Mouse (Mus musculus): Measurements from ENCODE around the gene Myl12a. TPM values are rescaled to one million over a fixed set of nuclear protein-coding genes. Genes with fewer than 3 reads are reported as not detected.

Myl12a gene
- total and polyA plus RNA-seq, 2 experiments from 2014 or later: 429 to 817 TPM

DNA sequence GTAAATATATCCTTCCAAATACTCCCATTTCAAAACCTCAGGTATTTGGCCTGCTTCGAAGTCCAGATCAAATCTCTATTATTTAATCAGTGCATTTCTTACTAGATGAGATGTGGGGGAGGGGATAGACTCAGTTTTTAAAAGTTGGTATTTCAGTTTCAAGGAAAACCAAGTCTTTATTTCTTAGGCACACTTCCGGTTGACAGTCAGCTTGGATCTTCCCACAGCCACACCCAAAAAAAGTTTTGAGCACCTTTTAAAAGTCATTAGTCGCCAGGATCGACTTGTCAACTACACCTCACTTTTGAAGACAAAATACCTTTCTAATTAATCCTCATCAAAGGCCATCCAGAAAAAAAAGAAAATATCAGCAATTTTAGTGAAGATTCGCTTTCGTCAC, 1.6 kb downstream of the Myl12a start:
- peak overlapping the region; percentile 60 for H3K4me2 ChIP-seq (ENCODE audit: low read depth, low read length)
- WGBS: 3% methylated on average over 6 of the region's 6 CpGs
- peak overlapping the region; percentile 100 for H3K27ac ChIP-seq (ENCODE audit: low read depth)
- no peaks in the 10 kb centered on the region for H3K9me3 ChIP-seq (replicated peaks; ENCODE audit: control insufficient read depth, low read length)
- peak overlapping the region; percentile 100 for H3K9ac ChIP-seq (replicated peaks; ENCODE audit: low read depth, low read length)
- TF ChIP-seq CTCF (IDR thresholded peaks at IDR 0.05; ENCODE audit: low read depth) (no peak), EP300 (IDR thresholded peaks at IDR 0.05; ENCODE audit: low read depth) (no peak)
- DNase-seq (ENCODE audit: low spot score): peak; percentile 16
- H3K4me3 ChIP-seq (ENCODE audit: low read depth, low read length): peak overlapping the region; percentile 96
- peaks cover 7% of the 10 kb centered on the region for H3K36me3 ChIP-seq (replicated peaks; ENCODE audit: control insufficient read depth, insufficient read depth, low read length)
- no peak for ATAC-seq (ENCODE audit: insufficient read depth, low read depth)
- peaks cover 38% of the 10 kb centered on the region for H3K4me1 ChIP-seq (ENCODE audit: control insufficient read depth, insufficient read depth)
- H3K27me3 ChIP-seq (ENCODE audit: control insufficient read depth, insufficient read depth, low read length): no peaks in the 10 kb centered on the region

GRCm38 (mm10) chr17:71000255-71000654, 2.4 kb downstream of the Myl12a start:
- Histone ChIP-seq H3K27ac (ENCODE audit: low read depth) (peak overlapping the region; percentile 95), H3K36me3 (replicated peaks; ENCODE audit: control insufficient read depth, insufficient read depth, low read length) (peaks cover 15% of the 10 kb centered on the region), H3K9me3 (replicated peaks; ENCODE audit: control insufficient read depth, low read length) (no peaks in the 10 kb centered on the region), H3K27me3 (ENCODE audit: control insufficient read depth, insufficient read depth, low read length) (no peaks in the 10 kb centered on the region), H3K9ac (replicated peaks; ENCODE audit: low read depth, low read length) (peak overlapping the region; percentile 100), H3K4me2 (ENCODE audit: low read depth, low read length) (peak overlapping the region; percentile 60), H3K4me3 (ENCODE audit: low read depth, low read length) (peak overlapping the region; percentile 96), H3K4me1 (ENCODE audit: control insufficient read depth, insufficient read depth) (peaks cover 38% of the 10 kb centered on the region)
- DNase-seq (ENCODE audit: low spot score) (no peak), ATAC-seq (ENCODE audit: insufficient read depth, low read depth) (no peak)
- no peak for TF ChIP-seq EP300 (IDR thresholded peaks at IDR 0.05; ENCODE audit: low read depth)
- no peak for TF ChIP-seq CTCF (IDR thresholded peaks at IDR 0.05; ENCODE audit: low read depth)
- 23% methylated on average over 2 of the region's 2 CpGs for WGBS

DNA sequence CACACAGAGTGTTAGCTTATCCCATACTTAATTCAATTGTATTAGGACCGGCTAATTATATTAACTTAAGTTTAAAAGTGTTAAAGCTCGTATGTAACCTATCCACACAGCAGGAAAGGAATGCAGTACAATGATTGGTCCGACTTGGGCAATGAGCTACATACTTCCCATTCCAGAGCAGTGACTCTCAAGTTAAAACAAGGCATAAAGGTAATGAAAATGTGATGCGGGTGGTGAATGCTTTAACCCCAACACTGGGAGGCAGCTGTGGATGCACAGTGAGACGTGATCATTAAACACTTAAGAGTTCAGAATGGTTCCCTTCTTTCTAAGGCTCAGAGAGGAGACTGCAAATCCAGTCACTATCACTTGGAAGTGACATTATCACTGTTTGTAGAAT, 3.5 kb downstream of the Myl12a start:
- no peak; the same call in 1 of the 2 replicates for ATAC-seq (ENCODE audit: insufficient read depth, low read depth)
- Histone ChIP-seq H3K27ac (ENCODE audit: low read depth) (peak overlapping the region; percentile 95), H3K9me3 (replicated peaks; ENCODE audit: control insufficient read depth, low read length) (no peaks in the 10 kb centered on the region), H3K4me2 (ENCODE audit: low read depth, low read length) (peak overlapping the region; percentile 60), H3K4me3 (ENCODE audit: low read depth, low read length) (no peak overlapping the region), H3K4me1 (ENCODE audit: control insufficient read depth, insufficient read depth) (peaks cover 45% of the 10 kb centered on the region), H3K36me3 (replicated peaks; ENCODE audit: control insufficient read depth, insufficient read depth, low read length) (peaks cover 23% of the 10 kb centered on the region), H3K27me3 (ENCODE audit: control insufficient read depth, insufficient read depth, low read length) (no peaks in the 10 kb centered on the region), H3K9ac (replicated peaks; ENCODE audit: low read depth, low read length) (no peak overlapping the region)
- DNase-seq (ENCODE audit: low spot score): peak; percentile 83
- TF ChIP-seq EP300 (IDR thresholded peaks at IDR 0.05; ENCODE audit: low read depth) (no peak), CTCF (IDR thresholded peaks at IDR 0.05; ENCODE audit: low read depth) (no peak)
- WGBS: 8% methylated on average over 5 of the region's 5 CpGs

GRCm38 (mm10) chr17:70998400-70998975, 4.2 kb downstream of the Myl12a start:
- no peaks in the 10 kb centered on the region for H3K27me3 ChIP-seq (ENCODE audit: control insufficient read depth, insufficient read depth, low read length)
- peak overlapping the region; percentile 25 for H3K4me3 ChIP-seq (ENCODE audit: low read depth, low read length)
- peak overlapping the region; percentile 55 for H3K9ac ChIP-seq (replicated peaks; ENCODE audit: low read depth, low read length)
- DNase-seq (ENCODE audit: low spot score) (peak; percentile 59), ATAC-seq (ENCODE audit: insufficient read depth, low read depth) (no peak)
- WGBS: 20% methylated on average over 9 of the region's 9 CpGs
- H3K36me3 ChIP-seq (replicated peaks; ENCODE audit: control insufficient read depth, insufficient read depth, low read length): peaks cover 27% of the 10 kb centered on the region
- TF ChIP-seq EP300 (IDR thresholded peaks at IDR 0.05; ENCODE audit: low read depth) (no peak), CTCF (IDR thresholded peaks at IDR 0.05; ENCODE audit: low read depth) (no peak)
- H3K4me1 ChIP-seq (ENCODE audit: control insufficient read depth, insufficient read depth): peaks cover 41% of the 10 kb centered on the region
- H3K4me2 ChIP-seq (ENCODE audit: low read depth, low read length): peak overlapping the region; percentile 58
- H3K27ac ChIP-seq (ENCODE audit: low read depth): peak overlapping the region; percentile 95
- H3K9me3 ChIP-seq (replicated peaks; ENCODE audit: control insufficient read depth, low read length): no peaks in the 10 kb centered on the region

DNA sequence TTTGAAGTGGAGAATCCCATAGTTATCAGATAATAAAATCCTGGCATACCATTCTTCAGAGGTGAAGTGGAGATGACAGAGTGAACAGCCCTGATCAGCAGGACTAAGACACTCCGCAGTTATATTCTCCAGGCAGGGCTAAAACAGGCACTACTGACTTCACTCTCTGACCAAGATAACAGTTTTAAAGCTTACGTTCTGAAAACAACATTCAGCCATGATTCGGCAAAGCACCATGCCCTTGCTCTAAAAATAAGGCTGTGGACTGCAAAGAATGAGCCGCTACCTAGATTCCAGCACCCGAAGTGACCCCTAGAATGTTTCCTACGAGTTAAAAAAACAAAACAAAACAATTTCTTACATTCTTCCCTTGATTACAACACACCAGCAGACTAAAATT, 4.8 kb downstream of the Myl12a start:
- Histone ChIP-seq H3K27me3 (ENCODE audit: control insufficient read depth, insufficient read depth, low read length) (no peaks in the 10 kb centered on the region), H3K9me3 (replicated peaks; ENCODE audit: control insufficient read depth, low read length) (no peaks in the 10 kb centered on the region), H3K4me1 (ENCODE audit: control insufficient read depth, insufficient read depth) (peaks cover 41% of the 10 kb centered on the region), H3K4me3 (ENCODE audit: low read depth, low read length) (peak overlapping the region; percentile 25), H3K27ac (ENCODE audit: low read depth) (peak overlapping the region; percentile 95), H3K36me3 (replicated peaks; ENCODE audit: control insufficient read depth, insufficient read depth, low read length) (peaks cover 29% of the 10 kb centered on the region), H3K9ac (replicated peaks; ENCODE audit: low read depth, low read length) (peak overlapping the region; percentile 55), H3K4me2 (ENCODE audit: low read depth, low read length) (peak overlapping the region; percentile 58)
- ATAC-seq (ENCODE audit: insufficient read depth, low read depth) (peak; percentile 9; the same call in 1 of the 2 replicates), DNase-seq (ENCODE audit: low spot score) (peak; percentile 86)
- 9% methylated on average over 6 of the region's 6 CpGs for WGBS
- TF ChIP-seq EP300 (IDR thresholded peaks at IDR 0.05; ENCODE audit: low read depth): 0 out of 2 replicates have a peak, but pooled peaks have one; percentile 55
- TF ChIP-seq CTCF (IDR thresholded peaks at IDR 0.05; ENCODE audit: low read depth): no peak

DNA sequence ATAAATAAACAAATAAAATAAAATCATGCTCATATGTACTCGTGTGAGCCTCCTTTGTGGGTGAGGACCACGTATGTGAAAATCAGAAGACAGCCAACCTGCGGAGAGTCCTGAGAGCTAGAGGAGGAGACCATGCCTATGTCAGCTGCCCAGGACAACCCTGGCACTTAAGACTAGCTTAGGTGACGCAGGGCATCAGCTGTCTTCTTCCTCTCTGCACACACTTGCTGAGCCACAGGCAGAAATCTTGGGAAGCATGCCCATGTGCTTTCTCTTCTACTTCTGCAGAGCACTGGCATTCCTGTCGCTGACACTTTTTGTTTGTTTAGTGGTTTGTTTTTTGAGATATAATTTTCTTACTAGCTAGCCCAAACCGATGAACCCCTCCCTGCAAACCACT, 7.1 kb downstream of the Myl12a start:
- Histone ChIP-seq H3K9me3 (replicated peaks; ENCODE audit: control insufficient read depth, low read length) (no peaks in the 10 kb centered on the region), H3K9ac (replicated peaks; ENCODE audit: low read depth, low read length) (no peak overlapping the region), H3K4me2 (ENCODE audit: low read depth, low read length) (no peak overlapping the region), H3K36me3 (replicated peaks; ENCODE audit: control insufficient read depth, insufficient read depth, low read length) (peaks cover 47% of the 10 kb centered on the region), H3K4me3 (ENCODE audit: low read depth, low read length) (no peak overlapping the region), H3K27me3 (ENCODE audit: control insufficient read depth, insufficient read depth, low read length) (no peaks in the 10 kb centered on the region), H3K4me1 (ENCODE audit: control insufficient read depth, insufficient read depth) (peaks cover 58% of the 10 kb centered on the region), H3K27ac (ENCODE audit: low read depth) (no peak overlapping the region)
- no peak for DNase-seq (ENCODE audit: low spot score)
- 81% methylated on average over 6 of the region's 6 CpGs for WGBS
- no peak for ATAC-seq (ENCODE audit: insufficient read depth, low read depth)
- TF ChIP-seq EP300 (IDR thresholded peaks at IDR 0.05; ENCODE audit: low read depth) (no peak), CTCF (IDR thresholded peaks at IDR 0.05; ENCODE audit: low read depth) (no peak)

Data from heart, postnatal 0 days (tissue).